ENCODE assay signal across 14 mouse cellular contexts in the genomic region with DNA sequence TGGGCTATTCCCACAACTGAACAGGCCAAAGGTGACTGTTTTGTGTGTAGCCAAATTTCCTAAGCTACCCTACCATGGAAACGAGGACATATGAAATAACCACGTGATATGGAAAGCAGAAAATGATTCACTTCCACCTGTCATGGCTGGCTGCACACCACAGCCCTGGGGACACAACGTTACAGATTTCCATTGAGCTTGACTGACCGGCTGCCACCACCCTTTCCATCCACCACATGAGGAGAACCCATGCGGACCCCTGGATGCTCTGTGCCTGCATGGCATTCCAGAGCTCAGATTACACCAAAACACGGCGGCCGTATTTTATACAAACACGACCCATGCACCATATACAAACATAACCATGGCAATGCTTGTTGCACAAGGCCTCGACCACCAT. TPM values are rescaled to one million over a fixed set of nuclear protein-coding genes. Genes with fewer than 3 reads are reported as not detected.
"Had no signal": no experiment of that assay in that cellular context is flagged by ENCODE, and none has a peak within 500 bp of the region (broad histone marks: within the 10 kb centered on the region; RNA-seq: fewer than 3 reads in every experiment).

No protein-coding gene starts in this region.

- H3K36me3 ChIP-seq: intestine, embryonic 15.5 days; limb, embryonic 12.5 days; midbrain, embryonic 10.5 days; neural tube, embryonic 15.5 days had no signal

- ATAC-seq: intestine, embryonic 15.5 days had no signal

- H3K9ac ChIP-seq: intestine, embryonic 15.5 days; limb, embryonic 12.5 days; liver, embryonic 14.5 days; neural tube, embryonic 15.5 days had no signal

- H3K9me3 ChIP-seq: intestine, embryonic 15.5 days; limb, embryonic 12.5 days; neural tube, embryonic 15.5 days had no signal

- H3K4me2 ChIP-seq: intestine, embryonic 15.5 days; limb, embryonic 12.5 days; neural tube, embryonic 15.5 days had no signal

- H3K4me1 ChIP-seq: intestine, embryonic 15.5 days; limb, embryonic 12.5 days; midbrain, embryonic 10.5 days; neural tube, embryonic 15.5 days had no signal

- H3K27ac ChIP-seq: intestine, embryonic 15.5 days; limb, embryonic 12.5 days; liver, embryonic 14.5 days; midbrain, embryonic 10.5 days; neural tube, embryonic 15.5 days; stomach, postnatal 0 days had no signal

- DNase-seq: layer of hippocampus, adult 9-11 months; layer of hippocampus, postnatal 36 days; lung, adult 18-20 months; lung, postnatal 10 days; lung, postnatal 4 days; midbrain, embryonic 14.5 days; thymus, postnatal 4 days had no signal

- H3K4me3 ChIP-seq: intestine, embryonic 15.5 days; limb, embryonic 12.5 days; midbrain, embryonic 10.5 days; myocyte; neural tube, embryonic 15.5 days had no signal

- H3K27me3 ChIP-seq: intestine, embryonic 15.5 days; limb, embryonic 12.5 days; neural tube, embryonic 15.5 days had no signal

RNA-seq across cellular contexts. Expression of gene Stox1, which starts 12.5 kb away (rescaled TPM):
- polyA plus RNA-seq: myocyte had no signal
